Mouse (Mus musculus) embryonic fibroblast, embryonic 13.5 days (primary cell): ENCODE results near the gene Pole3. TPM values are rescaled to one million over a fixed set of nuclear protein-coding genes. Genes with fewer than 3 reads are reported as not detected.
A peak's percentile ranks its signal among the peaks of the same experiment; 100 is the strongest.

Source experiments
- H3K27ac ChIP-seq: 2 replicates; pipeline ENCODE4 v1.5.1; 2012; ENCODE audit warnings: low read length, control low read depth, inconsistent platforms; ENCODE audit not compliant: insufficient read depth
- H3K4me1 ChIP-seq: 2 replicates; pipeline ENCODE4 v1.6.1; 2011; ENCODE audit warnings: low read length; ENCODE audit not compliant: control insufficient read depth, insufficient read depth
- H3K4me3 ChIP-seq: 2 replicates; pipeline ENCODE4 v1.5.1; 2011; ENCODE audit warnings: mild to moderate bottlenecking, control low read depth, low read length; ENCODE audit not compliant: insufficient read depth
- CTCF ChIP-seq: IDR thresholded peaks from 2 replicates; pipeline ENCODE4 v1.5.1; 2011; ENCODE audit warnings: mild to moderate bottlenecking, control low read depth, low read length, moderate library complexity, borderline replicate concordance; ENCODE audit not compliant: insufficient read depth
- POLR2A ChIP-seq: IDR thresholded peaks from 2 replicates; pipeline ENCODE4 v1.6.1; 2011; ENCODE audit warnings: low read depth, mild to moderate bottlenecking, control low read depth, low read length, moderate library complexity
- polyA plus RNA-seq: library from polyadenylated mRNA; stranded (reverse); fragments of >200 nt; gene quantifications from 2 replicates; pipeline ENCODE4 v1.2.4, GENCODE M21; 2011; ENCODE audit warnings: low read depth; ENCODE audit not compliant: missing spikeins, insufficient read length

Pole3 gene
- polyA plus RNA-seq, 1 experiment: 39.7 TPM

DNA sequence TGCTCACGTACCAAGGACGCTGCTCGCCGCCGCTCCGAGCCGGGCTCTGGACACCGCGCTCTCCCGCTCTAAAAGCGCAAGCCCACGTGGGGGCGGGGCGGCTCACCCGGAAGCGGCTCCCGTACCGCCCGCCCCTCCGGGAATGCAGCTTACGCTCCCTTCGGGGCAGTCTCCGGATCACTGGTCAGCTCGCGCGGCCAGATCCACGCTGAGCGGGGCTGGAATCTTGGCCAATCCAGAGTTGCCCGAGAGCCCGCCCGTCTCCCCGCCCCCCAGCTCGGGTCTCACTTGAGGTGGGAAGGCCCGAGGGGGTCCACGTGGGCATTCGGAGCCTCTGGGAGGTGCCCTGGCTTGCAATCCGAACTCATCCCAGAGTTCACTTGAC is 5.0 kb downstream of the Pole3 start, which contains the start of gene Alad:
Alad (minus strand) TSS at position 70 of the 385 bp plus-strand sequence.
- H3K4me3 ChIP-seq: peak within 1 kb of the TSS; percentile 81
- H3K27ac ChIP-seq: peak within 1 kb of the TSS; percentile 84
- H3K4me1 ChIP-seq: peaks cover 18% of the 10 kb centered on the region; the same call in 1 of the 2 replicates
- TF ChIP-seq POLR2A: peak; percentile 80; the same call in 1 of the 2 replicates
- no peak for TF ChIP-seq CTCF

DNA sequence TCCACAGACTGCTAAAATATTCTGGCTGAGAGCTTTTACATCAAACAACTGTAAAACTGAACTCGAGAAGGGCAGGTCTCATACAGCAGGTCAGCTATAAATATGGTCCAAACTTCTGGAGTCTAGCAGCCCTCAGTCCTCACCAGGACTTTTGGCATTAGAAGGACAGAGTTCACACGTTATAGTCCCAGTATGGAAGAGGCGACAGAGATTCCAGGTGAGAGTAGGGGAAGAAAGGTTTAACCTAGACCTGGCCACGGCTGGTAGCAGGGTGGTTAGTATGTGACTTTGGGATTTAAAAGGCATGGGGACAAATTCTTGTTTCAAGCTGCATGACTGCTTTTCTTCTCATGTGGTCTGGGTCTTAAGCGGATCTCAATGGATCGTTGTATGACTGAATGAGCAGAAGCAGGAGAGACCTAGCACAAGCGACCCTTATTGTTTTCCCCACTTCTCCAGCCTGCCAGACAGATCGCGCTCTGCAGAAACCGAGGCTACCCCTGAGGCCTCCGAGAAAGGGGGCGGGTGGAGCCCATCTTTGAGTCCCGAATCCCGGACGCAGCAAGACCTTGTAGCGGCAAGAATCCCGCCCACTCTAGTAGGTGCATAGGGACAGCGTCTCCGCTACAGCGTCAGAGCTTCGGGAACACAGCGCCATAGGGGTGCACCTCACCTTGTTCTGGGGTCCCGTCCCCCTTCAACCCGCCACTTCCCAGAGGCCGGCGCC is 5.6 kb downstream of the Pole3 start:
- Histone ChIP-seq H3K4me1 (peaks cover 18% of the 10 kb centered on the region; the same call in 1 of the 2 replicates), H3K27ac (peak overlapping the region; percentile 84), H3K4me3 (peak overlapping the region; percentile 81)
- TF ChIP-seq POLR2A: no peak
- no peak for TF ChIP-seq CTCF

DNA sequence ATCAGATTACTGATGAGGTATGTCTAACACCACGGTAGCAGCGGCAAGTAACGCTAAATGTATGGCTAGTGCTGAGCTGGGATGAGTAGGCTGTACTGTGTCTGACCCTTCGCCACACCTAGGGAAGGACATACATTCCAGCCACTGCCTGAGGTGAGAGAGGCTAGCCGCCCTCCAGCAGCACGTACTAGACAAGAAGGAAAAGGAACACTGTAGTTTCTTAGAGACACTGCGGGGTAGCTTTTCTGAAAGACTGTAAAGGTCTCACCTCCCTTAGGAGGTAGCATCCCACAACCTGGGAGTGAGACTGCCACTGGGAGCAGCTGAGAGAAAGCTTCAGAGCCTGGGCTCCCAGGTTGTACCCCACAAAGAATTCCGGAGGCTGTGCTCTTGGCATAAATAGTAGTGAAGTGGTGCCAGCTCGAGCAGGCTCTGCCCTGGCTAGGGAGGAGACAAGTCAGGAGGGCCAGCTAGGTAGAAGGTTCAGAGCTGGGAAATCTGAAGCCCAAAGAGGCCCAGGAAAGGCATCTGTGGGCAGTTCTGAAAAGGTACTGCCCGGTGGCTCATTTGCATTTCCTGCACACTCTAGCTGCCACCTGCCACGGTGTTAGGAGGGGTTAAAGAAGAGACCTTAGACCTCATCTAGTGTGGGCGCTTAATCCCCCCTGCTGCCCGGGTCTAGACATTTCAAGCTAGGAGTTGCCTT is 6.3 kb downstream of the Pole3 start:
- peaks cover 15% of the 10 kb centered on the region; the same call in 1 of the 2 replicates for H3K4me1 ChIP-seq
- H3K4me3 ChIP-seq: peak overlapping the region; percentile 81
- H3K27ac ChIP-seq: no peak overlapping the region
- TF ChIP-seq POLR2A (no peak), CTCF (no peak)

DNA sequence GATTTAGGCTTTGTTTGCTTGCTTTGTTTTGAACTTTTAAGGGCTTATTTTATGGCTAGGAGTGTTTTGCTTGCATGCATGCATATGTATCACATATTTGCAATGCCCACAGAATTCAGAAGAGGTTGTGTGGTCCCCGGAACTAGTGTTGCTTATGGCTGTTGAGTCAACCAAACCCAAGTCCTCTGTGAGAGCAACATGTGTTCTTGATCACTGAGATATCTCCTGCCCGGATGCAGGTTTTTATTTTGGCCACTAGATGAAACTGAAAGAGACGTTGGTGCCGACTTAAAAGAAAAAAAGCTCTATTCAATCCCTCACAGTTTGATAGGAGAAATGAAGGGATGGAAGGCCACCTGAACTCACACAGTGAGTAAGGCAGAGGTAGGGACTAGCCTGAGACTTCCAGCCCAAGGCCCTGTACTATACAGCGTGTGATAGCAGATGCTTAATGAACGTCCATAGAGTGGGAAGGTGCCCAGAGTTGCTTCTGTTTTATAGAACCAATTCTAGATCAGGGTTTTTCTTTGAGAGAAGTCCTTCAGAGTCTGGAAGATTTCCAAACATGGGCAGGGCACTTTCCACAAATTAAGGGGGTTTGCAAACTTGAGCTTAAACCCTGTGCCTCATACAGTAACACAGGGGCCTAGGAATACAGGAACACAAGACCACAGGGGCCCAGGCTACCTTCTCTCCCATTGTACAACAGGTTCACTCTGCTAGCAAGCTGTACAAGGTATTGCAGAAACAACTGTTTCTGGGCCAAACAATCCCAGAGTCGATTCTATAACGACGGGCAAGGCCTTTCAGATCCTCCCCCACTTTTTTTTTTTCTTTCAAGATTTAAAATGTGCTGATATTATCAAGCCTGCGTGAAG is 7.1 kb downstream of the Pole3 start:
- Histone ChIP-seq H3K4me1 (peaks cover 15% of the 10 kb centered on the region; the same call in 1 of the 2 replicates), H3K27ac (no peak overlapping the region), H3K4me3 (no peak overlapping the region)
- TF ChIP-seq CTCF (no peak), POLR2A (no peak)

DNA sequence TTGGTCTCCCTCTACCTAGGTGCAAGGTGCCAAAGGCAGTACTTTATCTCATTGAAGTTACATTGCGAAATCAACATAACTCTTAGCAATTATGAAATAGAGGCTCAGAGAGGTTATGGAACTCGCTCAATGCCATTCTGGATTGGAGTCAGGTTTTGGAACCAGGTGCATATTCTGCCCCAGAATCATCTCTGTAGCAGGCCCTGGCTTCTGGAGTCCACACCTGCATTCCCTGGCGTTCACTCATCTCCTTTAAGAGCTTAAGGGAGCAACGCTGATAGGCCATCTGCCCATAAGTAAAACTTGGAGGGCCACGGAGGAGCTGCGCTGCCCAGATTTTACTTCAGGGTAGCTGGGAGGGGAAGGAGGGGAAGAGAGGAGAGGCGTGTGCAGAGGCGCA is 7.8 kb downstream of the Pole3 start:
- Histone ChIP-seq H3K4me3 (no peak overlapping the region), H3K4me1 (peaks cover 15% of the 10 kb centered on the region; the same call in 1 of the 2 replicates), H3K27ac (no peak overlapping the region)
- TF ChIP-seq CTCF: no peak
- no peak for TF ChIP-seq POLR2A

DNA sequence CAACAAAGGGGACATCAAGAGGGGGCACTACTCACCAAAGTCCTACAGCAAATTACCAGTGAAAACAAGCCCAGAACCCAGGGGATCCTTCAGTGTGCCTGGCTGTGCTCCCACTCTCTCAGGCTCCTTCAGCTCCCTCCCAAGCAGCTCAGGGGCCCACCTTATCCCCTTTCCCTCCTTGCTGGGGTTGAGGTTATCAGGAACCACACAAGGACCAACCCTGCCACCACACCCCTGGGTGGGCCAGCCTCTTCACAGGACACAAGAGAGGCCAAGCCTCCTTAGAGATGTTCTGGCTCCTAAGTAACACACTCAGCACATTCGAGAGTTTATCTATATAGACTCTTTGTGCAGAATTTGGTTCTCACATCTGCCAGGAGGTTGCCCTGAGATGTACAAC is 8.3 kb downstream of the Pole3 start:
- Histone ChIP-seq H3K4me1 (peaks cover 15% of the 10 kb centered on the region; the same call in 1 of the 2 replicates), H3K27ac (no peak overlapping the region), H3K4me3 (no peak overlapping the region)
- TF ChIP-seq CTCF (no peak), POLR2A (no peak)

DNA sequence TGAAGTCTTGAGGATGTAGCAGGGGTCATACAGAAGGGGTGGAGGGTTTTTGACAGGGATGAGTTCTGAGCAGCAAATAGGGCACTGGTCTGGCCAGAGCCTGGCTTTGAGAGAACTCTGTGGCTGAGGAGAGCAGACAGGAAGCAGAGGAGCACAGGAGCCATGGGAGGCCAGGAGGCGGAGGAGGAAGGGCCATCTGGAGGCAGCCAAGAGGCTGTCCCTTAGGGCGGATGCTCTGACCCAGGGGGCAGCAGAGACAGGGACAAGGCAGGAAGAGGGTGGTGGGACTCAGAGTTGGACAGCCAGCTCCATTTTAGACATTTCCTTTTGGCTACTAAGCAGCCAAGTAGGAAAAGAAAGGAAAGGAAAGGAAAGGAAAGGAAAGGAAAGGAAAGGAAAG is 8.8 kb downstream of the Pole3 start:
- Histone ChIP-seq H3K4me3 (no peak overlapping the region), H3K4me1 (peaks cover 15% of the 10 kb centered on the region; the same call in 1 of the 2 replicates), H3K27ac (no peak overlapping the region)
- TF ChIP-seq CTCF (no peak), POLR2A (no peak)

DNA sequence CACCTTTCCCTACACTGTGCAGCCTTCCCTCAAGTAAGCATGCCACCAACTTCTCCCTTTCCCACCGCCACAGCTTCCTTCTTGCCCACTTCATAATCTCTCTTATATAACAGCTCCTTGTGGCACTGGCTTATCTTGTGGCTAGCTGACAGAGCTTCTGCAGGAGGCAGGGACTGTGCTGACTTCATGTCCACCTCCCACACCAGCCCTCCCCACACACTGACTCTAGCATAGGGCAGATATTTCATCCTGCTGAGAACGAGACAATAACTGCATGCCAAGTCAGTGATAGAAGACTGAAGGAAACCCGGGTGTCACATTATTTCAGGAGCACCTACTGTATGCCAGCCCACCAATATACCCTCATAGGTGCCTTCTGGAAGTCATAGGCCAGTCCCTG is 9.4 kb downstream of the Pole3 start:
- H3K27ac ChIP-seq: no peak overlapping the region
- peaks cover 15% of the 10 kb centered on the region; the same call in 1 of the 2 replicates for H3K4me1 ChIP-seq
- H3K4me3 ChIP-seq: no peak overlapping the region
- TF ChIP-seq CTCF (no peak), POLR2A (no peak)

DNA sequence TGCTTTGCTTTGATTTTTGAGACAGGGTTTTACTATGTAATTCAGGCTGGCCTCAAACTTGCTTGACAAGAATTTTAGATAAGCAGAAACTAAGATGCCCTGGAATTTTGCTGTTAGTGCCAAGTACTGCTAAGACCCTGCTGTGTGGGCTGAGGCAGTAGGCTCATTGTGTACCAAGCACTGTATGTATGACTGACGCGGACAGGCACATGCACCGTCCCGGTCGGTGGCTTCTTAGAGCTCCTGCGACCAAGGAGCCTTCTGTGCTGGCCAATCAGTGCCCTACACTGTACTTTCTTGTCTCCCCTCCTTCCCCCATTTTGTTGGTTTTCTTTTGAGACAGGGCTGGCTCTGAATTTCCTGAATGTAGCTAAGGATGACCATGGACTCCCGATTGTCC is 9.9 kb downstream of the Pole3 start:
- no peak for TF ChIP-seq CTCF
- TF ChIP-seq POLR2A: no peak
- peaks cover 15% of the 10 kb centered on the region; the same call in 1 of the 2 replicates for H3K4me1 ChIP-seq
- no peak overlapping the region for H3K4me3 ChIP-seq
- no peak overlapping the region for H3K27ac ChIP-seq
